Mouse (Mus musculus): Measurements from ENCODE around the gene Agmat.

DNA sequence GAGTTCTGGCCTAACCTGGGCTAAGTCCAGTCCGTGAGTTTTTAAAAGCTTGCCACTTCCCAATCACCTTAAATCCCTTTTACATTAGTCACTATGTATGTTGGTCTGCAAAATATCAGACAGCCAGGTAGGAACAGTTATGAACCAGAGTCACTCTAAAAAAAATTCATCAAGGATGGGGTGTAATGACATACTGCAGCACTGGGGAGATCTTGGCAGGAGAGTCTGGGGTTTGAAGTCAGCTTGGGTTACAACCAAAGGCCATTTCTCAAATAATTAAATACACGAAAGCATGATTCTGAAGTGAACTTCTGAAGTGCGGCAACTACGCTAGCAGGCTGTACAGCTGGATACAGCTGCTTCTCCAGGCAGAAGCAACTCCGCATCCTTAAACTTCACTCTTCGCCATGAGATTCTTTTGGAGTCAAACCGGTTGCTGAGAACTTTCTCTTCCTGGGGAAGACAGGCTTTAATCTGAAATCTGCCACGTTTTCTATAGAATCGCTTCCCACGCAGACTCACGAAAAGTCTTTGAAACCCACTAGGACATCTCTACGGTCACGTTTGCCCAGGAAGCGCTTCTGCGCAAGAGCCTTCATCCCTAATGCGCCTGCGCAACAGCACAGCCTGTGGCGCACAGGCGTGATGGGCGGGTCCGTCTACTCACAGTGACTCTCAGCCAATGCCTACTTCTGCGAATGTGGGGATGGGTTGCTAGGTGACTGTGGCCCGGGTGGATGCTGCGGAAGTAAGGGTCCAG, 11.8 kb upstream of the Agmat start:
- no peak for TF ChIP-seq CTCF (IDR thresholded peaks at IDR 0.05; ENCODE audit: borderline replicate concordance, extremely low read depth, insufficient read depth, insufficient read length)
- no peak; the same call in 1 of the 2 replicates for TF ChIP-seq POLR2A (IDR thresholded peaks at IDR 0.05; ENCODE audit: borderline replicate concordance, extremely low read depth, insufficient read depth, insufficient read length, poor library complexity, severe bottlenecking)
